Mouse (Mus musculus) liver, embryonic 11.5 days (tissue): Measurements from ENCODE around the gene Siah2. TPM values are rescaled to one million over a fixed set of nuclear protein-coding genes. Genes with fewer than 3 reads are reported as not detected.

Experiments
- ATAC-seq: fragments of 200-750 bp; cut with Nextera tagmentation; replicated peaks from 2 replicates; pipeline ENCODE4 v1.8.0; 2017; ENCODE audit warnings: moderate number of reproducible peaks, mild to moderate bottlenecking, moderate TSS enrichment, moderate library complexity; ENCODE audit not compliant: low FRiP score
- DNase-seq: peaks from one replicate; pipeline ENCODE4 v3.0.0-alpha.2; 2017; ENCODE audit warnings: low spot score
- H3K27ac ChIP-seq: fragments of 300-500 bp; sonication (generic); 2 replicates; pipeline ENCODE4 v1.5.1; 2014; ENCODE audit warnings: mild to moderate bottlenecking, low read depth, low read length, control low read depth
- H3K27me3 ChIP-seq: fragments of 300-500 bp; sonication (generic); replicated peaks from 2 replicates; pipeline ENCODE4 v1.6.1; 2014; ENCODE audit warnings: low read length, mixed read lengths; ENCODE audit not compliant: control insufficient read depth, insufficient read depth
- H3K36me3 ChIP-seq: fragments of 300-500 bp; sonication (generic); 2 replicates; pipeline ENCODE4 v1.6.1; 2014; ENCODE audit warnings: mild to moderate bottlenecking, low read length, moderate library complexity, mixed read lengths; ENCODE audit not compliant: control insufficient read depth, insufficient read depth
- H3K4me1 ChIP-seq: fragments of 300-500 bp; sonication (generic); replicated peaks from 2 replicates; pipeline ENCODE4 v1.6.1; 2014; ENCODE audit warnings: low read length, mixed read lengths; ENCODE audit not compliant: control insufficient read depth, insufficient read depth
- H3K4me2 ChIP-seq: fragments of 300-500 bp; sonication (generic); 2 replicates; pipeline ENCODE4 v1.6.1; 2014; ENCODE audit warnings: mild to moderate bottlenecking, control low read depth, moderate library complexity
- H3K4me3 ChIP-seq: fragments of 300-500 bp; sonication (generic); 2 replicates; pipeline ENCODE4 v1.5.1; 2014; ENCODE audit warnings: low read depth, low read length, control low read depth
- H3K9ac ChIP-seq: fragments of 300-500 bp; sonication (generic); 2 replicates; pipeline ENCODE4 v1.6.1; 2014; ENCODE audit warnings: low read depth, low read length, control low read depth
- H3K9me3 ChIP-seq: fragments of 300-500 bp; sonication (generic); 2 replicates; pipeline ENCODE4 v1.6.1; 2016; ENCODE audit warnings: low read length, inconsistent platforms, mixed read lengths; ENCODE audit not compliant: control insufficient read depth
- WGBS: fragments of 180-500 bp; shearing (Covaris S2); extraction: QIAGEN DNeasy Blood & Tissue Kit; methylation state at CpG from one replicate; pipeline ENCODE4 v1.1.7; 2014; 5-methylcytosine and 5-hydroxymethylcytosine counted together
- polyA plus RNA-seq: library from polyadenylated mRNA; unstranded; fragments of >200 nt; fragmentation: Nextera tagmentation; extraction: Ambion mirVana; gene quantifications from 2 replicates; pipeline ENCODE4 v1.2.1, GENCODE M21; 2014

Gene Siah2
- polyA plus RNA-seq, 1 experiment from 2014 or later = 6.2 TPM

DNA sequence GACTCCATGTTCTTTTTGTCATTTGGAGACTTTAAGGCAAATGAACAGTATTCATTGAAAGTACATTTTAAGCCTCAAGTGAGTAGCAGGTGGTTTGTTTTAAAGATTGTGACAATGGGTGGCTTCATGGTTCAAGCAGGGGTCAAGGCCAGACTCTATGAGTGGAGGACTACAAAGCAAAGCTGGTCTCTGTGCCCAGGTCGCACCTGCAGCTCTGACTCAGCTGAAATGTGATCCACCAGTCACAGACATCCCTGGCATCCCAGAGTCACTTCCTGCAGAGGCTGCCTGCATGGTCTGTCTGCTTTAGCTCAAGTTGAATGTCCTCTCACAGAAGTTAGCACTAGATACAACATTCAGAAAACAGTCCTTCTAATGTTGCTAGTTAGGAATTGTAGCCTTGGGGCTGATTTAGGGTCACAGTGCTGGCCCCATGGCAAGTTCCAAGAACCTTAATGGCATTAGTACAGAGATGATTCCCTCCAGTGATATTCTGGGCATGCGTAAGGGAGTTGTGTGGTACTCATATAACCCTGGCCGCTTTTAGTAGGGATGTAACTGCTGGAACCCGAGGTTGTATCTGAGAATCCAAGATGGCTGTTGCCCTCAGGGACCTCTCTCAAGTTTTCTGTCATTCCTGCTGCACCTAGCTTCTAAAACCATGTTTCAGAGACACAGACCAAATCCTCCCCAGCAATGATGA is 19.6 kb downstream of the Siah2 start:
- ATAC-seq = no peak
- 63% methylated on average over 4 of the region's 4 CpGs for WGBS
- H3K27ac ChIP-seq = no peak overlapping the region
- peaks cover 3% of the 10 kb centered on the region; the same call in 1 of the 2 replicates for H3K36me3 ChIP-seq
- H3K9ac ChIP-seq = no peak overlapping the region
- H3K9me3 ChIP-seq = no peaks in the 10 kb centered on the region
- no peak for DNase-seq
- no peaks in the 10 kb centered on the region for H3K27me3 ChIP-seq
- H3K4me1 ChIP-seq = peaks cover 2% of the 10 kb centered on the region; the same call in 1 of the 2 replicates
- no peak overlapping the region for H3K4me3 ChIP-seq
- H3K4me2 ChIP-seq = no peak overlapping the region

GRCm38 (mm10) chr3:58671616-58672250 is 20.5 kb downstream of the Siah2 start:
- ATAC-seq = no peak
- Histone ChIP-seq H3K27me3 (no peaks in the 10 kb centered on the region), H3K27ac (no peak overlapping the region), H3K9me3 (no peaks in the 10 kb centered on the region), H3K4me3 (no peak overlapping the region), H3K9ac (no peak overlapping the region), H3K36me3 (peaks cover 3% of the 10 kb centered on the region; the same call in 1 of the 2 replicates), H3K4me1 (0 out of 2 replicates have a peak, but pooled peaks cover 2% of the 10 kb centered on the region), H3K4me2 (no peak overlapping the region)
- no peak for DNase-seq
- WGBS = 56% methylated on average over 6 of the region's 6 CpGs

GRCm38 (mm10) chr3:58663970-58664369 is 28.2 kb downstream of the Siah2 start:
- 83% methylated on average over 7 of the region's 7 CpGs for WGBS

DNA sequence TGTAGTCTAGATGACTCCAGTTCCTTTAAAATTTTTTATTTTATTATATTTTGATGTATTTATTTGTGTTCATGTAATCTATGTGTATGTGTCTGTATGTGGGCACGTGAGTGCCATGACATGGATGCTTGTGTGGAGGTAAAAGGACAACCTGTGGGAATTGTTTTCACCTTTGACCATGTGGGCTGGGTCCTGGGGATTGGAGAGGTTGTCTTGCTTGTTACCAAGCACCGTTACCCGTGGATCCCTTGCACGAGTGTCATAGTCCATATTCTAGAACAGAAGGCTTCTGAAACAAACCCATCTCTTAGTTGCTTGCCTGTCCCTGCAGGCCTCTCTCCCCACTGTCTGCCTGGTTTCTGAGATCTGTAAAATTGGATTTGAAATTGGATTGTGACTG is 31.6 kb downstream of the Siah2 start:
- H3K4me1 ChIP-seq = no peaks in the 10 kb centered on the region
- DNase-seq = no peak
- no peaks in the 10 kb centered on the region for H3K36me3 ChIP-seq
- no peaks in the 10 kb centered on the region for H3K9me3 ChIP-seq
- no peak overlapping the region for H3K27ac ChIP-seq
- no peaks in the 10 kb centered on the region for H3K27me3 ChIP-seq
- 83% methylated on average over 4 of the region's 4 CpGs for WGBS
- H3K4me2 ChIP-seq = no peak overlapping the region
- no peak overlapping the region for H3K9ac ChIP-seq
- no peak overlapping the region for H3K4me3 ChIP-seq
- ATAC-seq = no peak

More at GRCm38 (mm10) chr3:58663970-58664369, 28.2 kb downstream of the Siah2 start:
- H3K27ac ChIP-seq = no peak overlapping the region
- no peak overlapping the region for H3K9ac ChIP-seq
- ATAC-seq (no peak), DNase-seq (no peak)
- H3K36me3 ChIP-seq = no peaks in the 10 kb centered on the region
- no peaks in the 10 kb centered on the region for H3K27me3 ChIP-seq
- H3K4me3 ChIP-seq = no peak overlapping the region
- no peaks in the 10 kb centered on the region for H3K9me3 ChIP-seq
- H3K4me2 ChIP-seq = no peak overlapping the region
- H3K4me1 ChIP-seq = no peaks in the 10 kb centered on the region

DNA sequence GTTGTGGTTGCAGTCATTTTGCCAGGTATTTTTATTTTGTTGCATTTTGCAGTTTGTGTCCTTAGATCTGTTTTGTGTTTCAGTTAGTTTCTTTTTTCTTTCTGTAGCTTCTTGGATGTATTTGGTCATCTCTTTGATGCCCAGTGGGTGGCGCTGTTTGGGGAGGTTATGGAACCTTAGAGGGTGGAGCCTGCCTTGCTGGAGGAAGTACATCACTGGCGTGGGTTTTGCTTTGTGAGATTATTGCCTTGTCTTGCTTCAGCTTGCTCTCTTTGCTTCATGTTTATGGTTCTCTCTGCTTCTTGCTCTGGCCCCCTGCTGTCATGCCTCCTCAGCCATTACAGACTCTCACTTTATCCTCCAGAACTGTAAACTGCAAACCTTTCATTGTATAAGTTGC is 34.8 kb downstream of the Siah2 start:
- H3K27ac ChIP-seq = no peak overlapping the region
- no peak overlapping the region for H3K4me3 ChIP-seq
- no peaks in the 10 kb centered on the region for H3K4me1 ChIP-seq
- no peaks in the 10 kb centered on the region for H3K36me3 ChIP-seq
- DNase-seq (no peak), ATAC-seq (no peak)
- no peaks in the 10 kb centered on the region for H3K27me3 ChIP-seq
- 32% methylated on average over 2 of the region's 2 CpGs for WGBS
- no peaks in the 10 kb centered on the region for H3K9me3 ChIP-seq
- H3K4me2 ChIP-seq = no peak overlapping the region
- H3K9ac ChIP-seq = no peak overlapping the region

- ATAC-seq (peak; percentile 53; the same call in 1 of the 2 replicates), DNase-seq (no peak)
- Histone ChIP-seq H3K27ac (no peak overlapping the region), H3K4me1 (no peaks in the 10 kb centered on the region), H3K27me3 (no peaks in the 10 kb centered on the region), H3K4me3 (no peak overlapping the region), H3K9ac (no peak overlapping the region), H3K9me3 (no peaks in the 10 kb centered on the region), H3K36me3 (no peaks in the 10 kb centered on the region), H3K4me2 (peak overlapping the region; percentile 12; the same call in 1 of the 2 replicates)
- 57% methylated on average over 17 of the region's 17 CpGs for WGBS
Observed at GRCm38 (mm10) chr3:58655362-58656130, 36.7 kb downstream of the Siah2 start.

DNA sequence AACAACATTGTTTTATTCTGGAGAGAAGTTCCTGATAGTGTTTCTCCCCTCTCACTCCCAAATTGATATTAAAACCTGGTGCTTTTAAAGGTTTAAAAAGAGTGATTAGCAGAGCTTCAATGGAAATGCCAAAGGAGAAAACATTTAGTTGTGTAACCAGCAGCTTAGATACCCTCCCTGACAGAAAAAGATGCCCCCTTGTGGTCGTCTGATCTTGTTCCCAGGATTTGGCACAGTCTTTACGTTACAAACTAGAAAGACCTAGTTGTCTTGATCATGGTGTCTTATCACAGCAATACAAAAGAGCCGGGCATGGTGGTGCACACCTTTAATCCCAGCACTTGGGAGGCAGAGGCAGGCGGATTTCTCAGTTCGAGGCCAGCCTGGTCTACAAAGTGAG is 38.3 kb downstream of the Siah2 start:
- Histone ChIP-seq H3K4me2 (no peak overlapping the region), H3K27ac (no peak overlapping the region), H3K27me3 (no peaks in the 10 kb centered on the region), H3K4me3 (no peak overlapping the region), H3K4me1 (0 out of 2 replicates have a peak, but pooled peaks cover 2% of the 10 kb centered on the region), H3K36me3 (no peaks in the 10 kb centered on the region), H3K9me3 (no peaks in the 10 kb centered on the region), H3K9ac (no peak overlapping the region)
- ATAC-seq = no peak
- 60% methylated on average over 5 of the region's 5 CpGs for WGBS
- no peak for DNase-seq

DNA sequence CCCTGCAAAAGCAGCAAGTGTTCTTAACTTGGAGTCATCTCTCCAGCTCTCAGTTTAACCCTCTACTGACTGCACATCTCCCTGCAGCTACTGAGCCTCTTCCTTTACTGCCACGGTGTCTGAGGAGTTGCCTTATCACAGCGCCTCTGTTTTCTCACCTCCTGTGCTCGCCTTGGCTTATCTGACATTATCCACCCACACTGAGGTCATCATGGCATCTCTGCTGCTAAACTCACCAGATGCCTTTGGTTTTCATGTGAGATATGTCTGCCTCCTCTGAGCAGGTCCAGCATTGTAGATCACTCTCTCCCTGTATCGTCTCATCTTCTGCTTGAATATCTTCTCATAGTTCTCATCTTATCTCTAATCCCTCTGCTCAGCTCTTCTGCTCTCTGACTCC is 41.9 kb downstream of the Siah2 start:
- ATAC-seq = 0 out of 2 replicates have a peak, but pooled peaks have one; percentile 43
- Histone ChIP-seq H3K9me3 (no peaks in the 10 kb centered on the region), H3K4me3 (no peak overlapping the region)

More for the DNA sequence above, 41.9 kb downstream of the Siah2 start:
- no peak overlapping the region for H3K9ac ChIP-seq
- no peaks in the 10 kb centered on the region for H3K27me3 ChIP-seq
- WGBS = 34% methylated on average over 4 of the region's 4 CpGs
- H3K27ac ChIP-seq = no peak overlapping the region
- H3K4me2 ChIP-seq = no peak overlapping the region
- H3K4me1 ChIP-seq = 0 out of 2 replicates have a peak, but pooled peaks cover 2% of the 10 kb centered on the region
- DNase-seq = no peak
- no peaks in the 10 kb centered on the region for H3K36me3 ChIP-seq
